Mouse (Mus musculus): ENCODE results near the gene Clpp. TPM values are rescaled to one million over a fixed set of nuclear protein-coding genes. Genes with fewer than 3 reads are reported as not detected.

Clpp gene
- polyA plus RNA-seq, 1 experiment from 2014 or later = 136 TPM

- H3K9me3 ChIP-seq (replicated peaks) = no peaks in the 10 kb centered on the region
These were observed 17.2 kb downstream of the Clpp start for GRCm38 (mm10) chr17:57007137-57007905.

DNA sequence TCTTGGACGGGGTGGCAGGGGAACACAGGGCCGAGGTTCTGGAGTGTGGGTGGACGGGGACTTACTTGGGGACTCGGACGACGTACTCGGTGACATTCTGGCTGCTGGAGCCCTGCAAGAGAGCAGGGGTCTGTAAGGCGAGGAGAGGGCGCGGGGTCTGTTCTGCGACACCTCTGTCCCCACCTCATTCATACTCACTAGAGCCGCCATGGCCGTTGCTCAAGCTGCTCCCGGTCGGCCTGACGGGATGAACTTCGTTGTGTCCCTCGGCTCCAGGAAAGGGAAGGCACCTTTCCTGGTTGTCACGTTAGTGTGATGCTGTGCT lies 20.8 kb downstream of the Clpp start:
- peaks cover 30% of the 10 kb centered on the region for H3K36me3 ChIP-seq
- ATAC-seq (ENCODE audit: insufficient number of reproducible peaks, low FRiP score, low TSS enrichment, low read depth) = no peak
- WGBS = under 1% methylated on average over 19 of the region's 19 CpGs
- peak overlapping the region; percentile 80 for H3K4me3 ChIP-seq (replicated peaks)
- peak overlapping the region; percentile 86 for H3K27ac ChIP-seq (replicated peaks)
- no peaks in the 10 kb centered on the region for H3K9me3 ChIP-seq (replicated peaks)
- peaks cover 21% of the 10 kb centered on the region for H3K4me1 ChIP-seq
- peak overlapping the region; percentile 85 for H3K4me2 ChIP-seq (replicated peaks)
- H3K27me3 ChIP-seq = no peaks in the 10 kb centered on the region
- H3K9ac ChIP-seq = peak overlapping the region; percentile 81

More at GRCm38 (mm10) chr17:57007137-57007905, 17.2 kb downstream of the Clpp start:
- Histone ChIP-seq H3K4me2 (replicated peaks) (no peak overlapping the region), H3K4me1 (peaks cover 18% of the 10 kb centered on the region), H3K9ac (no peak overlapping the region), H3K27ac (replicated peaks) (0 out of 2 replicates have a peak overlapping the region, but pooled peaks have one; percentile 44), H3K36me3 (peaks cover 62% of the 10 kb centered on the region), H3K4me3 (replicated peaks) (no peak overlapping the region), H3K27me3 (no peaks in the 10 kb centered on the region)
- no peak for ATAC-seq (ENCODE audit: insufficient number of reproducible peaks, low FRiP score, low TSS enrichment, low read depth)
- WGBS = 88% methylated on average over 13 of the region's 13 CpGs

GRCm38 (mm10) chr17:57011236-57012141 lies 21.4 kb downstream of the Clpp start, which contains the start of the genes Gtf2f1 and Gm17949:
Gtf2f1 (minus strand) TSS chr17:57011288.
Gm17949 (plus strand) TSS chr17:57011469.
- Histone ChIP-seq H3K27ac (replicated peaks) (peak within 1 kb of the TSS; percentile 98), H3K27me3 (no peaks in the 10 kb centered on the region), H3K4me3 (replicated peaks) (peak within 1 kb of the TSS; percentile 80), H3K4me2 (replicated peaks) (peak within 1 kb of the TSS; percentile 85), H3K4me1 (peaks cover 21% of the 10 kb centered on the region), H3K9me3 (replicated peaks) (no peaks in the 10 kb centered on the region), H3K36me3 (peaks cover 24% of the 10 kb centered on the region), H3K9ac (peak within 1 kb of the TSS; percentile 81)
- WGBS = under 1% methylated on average over 51 of the region's 51 CpGs
- ATAC-seq (ENCODE audit: insufficient number of reproducible peaks, low FRiP score, low TSS enrichment, low read depth) = peak; percentile 92

- no peak for ATAC-seq (ENCODE audit: insufficient number of reproducible peaks, low FRiP score, low TSS enrichment, low read depth)
- peak overlapping the region; percentile 79 for H3K4me2 ChIP-seq (replicated peaks)
- WGBS = 68% methylated on average over 13 of the region's 13 CpGs
- H3K4me1 ChIP-seq = peaks cover 18% of the 10 kb centered on the region
- no peaks in the 10 kb centered on the region for H3K9me3 ChIP-seq (replicated peaks)
- H3K36me3 ChIP-seq = peaks cover 16% of the 10 kb centered on the region
- peak overlapping the region; percentile 80 for H3K4me3 ChIP-seq (replicated peaks)
- H3K27ac ChIP-seq (replicated peaks) = peak overlapping the region; percentile 98
- H3K9ac ChIP-seq = no peak overlapping the region
- H3K27me3 ChIP-seq = no peaks in the 10 kb centered on the region
These were observed 22.2 kb downstream of the Clpp start for GRCm38 (mm10) chr17:57012245-57012795.

- H3K4me1 ChIP-seq = no peaks in the 10 kb centered on the region
- ATAC-seq (ENCODE audit: insufficient number of reproducible peaks, low FRiP score, low TSS enrichment, low read depth) = no peak
- no peaks in the 10 kb centered on the region for H3K27me3 ChIP-seq
- no peak overlapping the region for H3K4me2 ChIP-seq (replicated peaks)
- no peaks in the 10 kb centered on the region for H3K9me3 ChIP-seq (replicated peaks)
- H3K27ac ChIP-seq (replicated peaks) = no peak overlapping the region
- no peak overlapping the region for H3K9ac ChIP-seq
- no peak overlapping the region for H3K4me3 ChIP-seq (replicated peaks)
- peaks cover 52% of the 10 kb centered on the region for H3K36me3 ChIP-seq
- 86% methylated on average over 2 of the region's 2 CpGs for WGBS
These were observed 29.6 kb downstream of the Clpp start for GRCm38 (mm10) chr17:57019693-57020092.

GRCm38 (mm10) chr17:57020960-57021359 lies 30.9 kb downstream of the Clpp start:
- Histone ChIP-seq H3K27me3 (no peaks in the 10 kb centered on the region), H3K4me1 (no peaks in the 10 kb centered on the region), H3K4me3 (replicated peaks) (no peak overlapping the region), H3K4me2 (replicated peaks) (no peak overlapping the region), H3K9me3 (replicated peaks) (no peaks in the 10 kb centered on the region), H3K9ac (no peak overlapping the region), H3K36me3 (peaks cover 65% of the 10 kb centered on the region), H3K27ac (replicated peaks) (no peak overlapping the region)
- 86% methylated on average over 5 of the region's 5 CpGs for WGBS
- no peak for ATAC-seq (ENCODE audit: insufficient number of reproducible peaks, low FRiP score, low TSS enrichment, low read depth)

GRCm38 (mm10) chr17:57027471-57027870 lies 37.4 kb downstream of the Clpp start:
- peaks cover 64% of the 10 kb centered on the region for H3K36me3 ChIP-seq
- H3K4me3 ChIP-seq (replicated peaks) = no peak overlapping the region
- H3K27ac ChIP-seq (replicated peaks) = no peak overlapping the region
- H3K4me1 ChIP-seq = peaks cover 12% of the 10 kb centered on the region
- no peak for ATAC-seq (ENCODE audit: insufficient number of reproducible peaks, low FRiP score, low TSS enrichment, low read depth)
- H3K9ac ChIP-seq = no peak overlapping the region
- no peaks in the 10 kb centered on the region for H3K27me3 ChIP-seq
- H3K9me3 ChIP-seq (replicated peaks) = no peaks in the 10 kb centered on the region
- 86% methylated on average over 4 of the region's 4 CpGs for WGBS
- H3K4me2 ChIP-seq (replicated peaks) = no peak overlapping the region

DNA sequence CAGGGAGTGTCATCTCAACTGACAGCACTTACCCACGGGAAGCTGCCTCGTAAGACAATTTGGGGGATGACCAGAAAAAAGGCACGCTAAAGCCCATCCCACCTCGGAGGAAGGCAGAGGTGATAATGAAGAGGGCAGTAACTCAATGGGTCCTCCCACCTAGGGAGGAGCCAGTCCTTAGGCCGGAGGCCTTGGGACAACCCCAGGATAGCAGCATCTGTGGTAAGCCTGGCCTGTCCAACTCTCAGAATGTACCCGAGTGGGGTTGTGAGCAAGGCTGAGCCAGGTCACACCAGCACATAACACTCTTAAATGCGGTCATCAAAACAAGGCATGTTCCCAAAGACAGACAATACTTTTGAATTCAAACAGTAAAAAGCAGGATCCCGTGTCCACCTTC lies 39.6 kb downstream of the Clpp start:
- no peak for ATAC-seq (ENCODE audit: insufficient number of reproducible peaks, low FRiP score, low TSS enrichment, low read depth)
- peak overlapping the region; percentile 90 for H3K4me3 ChIP-seq (replicated peaks)
- H3K9ac ChIP-seq = peak overlapping the region; percentile 100
- H3K9me3 ChIP-seq (replicated peaks) = no peaks in the 10 kb centered on the region
- no peaks in the 10 kb centered on the region for H3K27me3 ChIP-seq
- 43% methylated on average over 8 of the region's 8 CpGs for WGBS
- H3K36me3 ChIP-seq = peaks cover 42% of the 10 kb centered on the region
- H3K4me1 ChIP-seq = peaks cover 12% of the 10 kb centered on the region
- no peak overlapping the region for H3K27ac ChIP-seq (replicated peaks)
- H3K4me2 ChIP-seq (replicated peaks) = peak overlapping the region; percentile 68

DNA sequence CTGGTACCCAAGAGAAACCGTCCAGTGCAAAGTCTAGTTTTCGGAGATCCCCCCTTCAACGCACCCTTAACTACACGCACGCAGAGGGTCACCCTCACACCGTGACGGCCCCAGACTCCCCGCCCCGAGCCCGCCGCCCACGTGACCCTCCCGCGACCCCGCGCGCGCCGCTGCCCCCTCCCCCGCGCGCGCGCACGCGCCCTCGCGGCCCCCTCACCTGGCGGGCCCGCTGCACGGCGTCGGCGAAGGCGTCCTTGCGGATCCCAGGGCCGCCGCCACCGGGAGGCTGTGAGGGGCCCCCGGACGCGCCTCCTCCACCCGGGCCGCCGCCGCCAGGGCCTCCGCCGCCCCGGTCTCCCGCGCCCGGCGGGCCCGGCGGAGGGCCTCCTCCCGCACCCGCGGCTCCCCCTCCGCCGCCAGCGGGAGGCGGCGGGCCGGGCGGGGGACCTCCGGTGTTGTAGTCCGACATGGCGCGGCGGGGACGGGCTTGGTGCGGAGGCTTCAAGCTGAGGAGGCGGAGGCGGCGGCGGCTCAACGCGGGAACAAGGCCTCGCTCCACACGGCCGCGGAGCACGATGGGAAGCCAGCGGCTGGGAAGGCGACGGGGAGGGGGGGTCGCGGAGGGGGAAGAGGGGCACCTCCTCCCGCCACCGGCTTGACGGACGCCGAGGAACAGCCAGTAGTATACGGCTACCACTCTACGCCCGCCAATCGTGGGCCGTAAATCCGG lies 41.0 kb downstream of the Clpp start, which contains the start of gene Khsrp:
Khsrp (minus strand) TSS at position 592 of the 730 bp plus-strand sequence.
- Histone ChIP-seq H3K9me3 (replicated peaks) (no peaks in the 10 kb centered on the region), H3K27ac (replicated peaks) (peak within 1 kb of the TSS; percentile 93), H3K27me3 (no peaks in the 10 kb centered on the region), H3K4me1 (peaks cover 12% of the 10 kb centered on the region), H3K9ac (peak within 1 kb of the TSS; percentile 100), H3K4me3 (replicated peaks) (peak within 1 kb of the TSS; percentile 90), H3K36me3 (peaks cover 28% of the 10 kb centered on the region), H3K4me2 (replicated peaks) (peak within 1 kb of the TSS; percentile 68)
- ATAC-seq (ENCODE audit: insufficient number of reproducible peaks, low FRiP score, low TSS enrichment, low read depth) = no peak
- WGBS = under 1% methylated on average over 84 of the region's 99 CpGs

- Histone ChIP-seq H3K4me2 (replicated peaks) (peak overlapping the region; percentile 62), H3K9me3 (replicated peaks) (no peaks in the 10 kb centered on the region), H3K9ac (no peak overlapping the region), H3K36me3 (peaks cover 21% of the 10 kb centered on the region), H3K4me1 (peaks cover 12% of the 10 kb centered on the region), H3K27ac (replicated peaks) (peak overlapping the region; percentile 92), H3K4me3 (replicated peaks) (peak overlapping the region; percentile 90), H3K27me3 (no peaks in the 10 kb centered on the region)
- WGBS = under 1% methylated on average over 38 of the region's 38 CpGs
- peak; percentile 98 for ATAC-seq (ENCODE audit: insufficient number of reproducible peaks, low FRiP score, low TSS enrichment, low read depth)
These were observed 41.7 kb downstream of the Clpp start for GRCm38 (mm10) chr17:57031661-57032420.
